Mouse (Mus musculus): ENCODE measurements at regions not wholly inside any gene's neighbourhood (a gene's known extent, or its start where the extent isn't known, plus 50 kb on each side); places are given as distances from the start of the nearest gene placed in this dataset.

DNA sequence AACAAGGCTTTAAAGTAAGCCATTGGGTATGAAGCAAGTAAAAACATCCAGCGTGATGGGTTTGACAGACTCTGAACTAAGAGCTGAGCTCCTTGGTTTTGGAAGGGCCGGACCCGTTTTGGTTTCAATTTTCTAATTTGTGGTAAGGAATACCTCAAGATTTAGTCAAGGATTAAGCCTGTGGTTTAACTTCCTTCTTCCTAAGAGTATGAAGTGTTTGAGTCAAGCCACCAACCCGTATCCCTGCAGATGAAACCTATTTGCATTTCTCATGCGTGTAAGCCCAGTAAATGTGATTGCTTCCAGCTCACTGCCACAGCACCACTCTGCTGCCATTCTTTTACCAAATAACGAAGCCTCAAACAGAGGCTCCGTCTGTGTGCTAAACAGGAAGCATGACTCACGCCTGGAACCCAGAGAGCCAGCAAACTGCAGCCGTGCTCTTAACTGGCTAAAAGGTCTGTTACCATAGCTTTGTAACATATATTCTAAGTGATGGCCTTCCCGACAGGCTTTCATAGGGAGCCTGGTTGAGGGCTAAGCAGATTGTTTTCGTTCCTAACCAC, 149.7 kb downstream of the Etv1 start:
- in situ Hi-C loops (cut with MboI, MseI) = no loop called here

DNA sequence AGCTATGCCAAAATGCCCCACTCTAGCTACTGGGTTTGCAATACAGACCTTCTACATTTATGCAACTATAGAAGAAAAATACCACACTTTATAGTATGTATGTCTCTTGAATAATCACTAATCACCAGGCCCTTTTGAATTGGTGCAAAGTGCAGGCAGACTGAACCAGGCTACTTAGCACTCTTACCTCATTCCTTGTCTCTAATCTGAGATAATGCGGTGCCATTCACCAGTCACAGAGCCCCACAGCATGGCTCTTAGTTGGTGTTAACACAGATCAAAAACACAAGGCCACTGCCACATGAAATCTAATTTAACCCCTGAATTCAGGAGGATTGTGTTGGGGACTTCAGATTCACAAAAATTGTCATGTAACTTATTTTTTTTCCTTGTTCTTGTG, 150.5 kb downstream of the Etv1 start:
- in situ Hi-C loops (cut with MboI, MseI) = no loop called here

- in situ Hi-C loops (cut with MboI, MseI) = no loop called here
Observed at GRCm38 (mm10) chr12:38931769-38932168, 152.6 kb downstream of the Etv1 start.

DNA sequence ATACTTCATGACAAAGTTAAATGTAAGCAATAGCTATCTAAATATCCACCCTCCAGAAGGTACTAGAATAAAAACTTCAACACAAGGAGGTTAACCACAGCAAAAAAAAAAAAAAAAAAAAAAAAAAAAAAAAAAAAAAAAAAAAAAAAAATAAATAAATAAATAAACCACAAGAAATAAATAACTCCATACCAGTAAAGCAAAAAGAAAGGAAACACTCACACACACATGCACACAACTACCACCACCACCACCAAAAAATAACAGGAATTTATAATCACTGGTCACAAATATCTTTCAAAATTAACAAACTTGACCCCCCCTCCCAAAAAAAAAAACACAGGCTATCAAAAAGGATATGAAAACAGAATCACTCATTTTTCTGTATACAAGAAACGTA, 180.4 kb downstream of the Etv1 start:
- in situ Hi-C loops (cut with MboI, MseI) = loop anchor here in 1 of 2 experiments (5.0 to 10.0 kb wide), 2 partner anchors 38 to 1825 kb away; no protein-coding TSS in a partner anchor

DNA sequence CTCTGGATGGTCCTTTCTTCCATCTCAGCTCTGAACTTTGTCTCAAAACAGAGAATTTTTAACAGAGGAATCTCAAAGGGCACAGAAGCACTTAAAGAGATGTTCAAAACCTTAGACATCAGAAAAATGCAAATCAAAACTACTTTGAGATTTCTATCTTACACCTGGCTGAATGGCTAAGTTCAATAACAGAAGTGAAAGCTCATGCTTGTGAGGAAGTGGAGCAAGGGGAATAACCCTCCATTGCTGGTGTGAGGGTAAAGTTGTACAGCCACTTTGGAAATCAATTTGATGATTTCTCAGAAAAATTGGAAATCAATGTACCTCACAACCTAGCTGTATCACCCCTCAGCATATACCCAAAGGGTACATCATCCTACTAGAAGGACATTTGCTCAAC, 183.1 kb downstream of the Etv1 start:
- in situ Hi-C loops (cut with MboI, MseI) = loop anchor here in 1 of 2 experiments (5.0 kb wide), 1 partner anchor 35 kb away; no protein-coding TSS in a partner anchor

DNA sequence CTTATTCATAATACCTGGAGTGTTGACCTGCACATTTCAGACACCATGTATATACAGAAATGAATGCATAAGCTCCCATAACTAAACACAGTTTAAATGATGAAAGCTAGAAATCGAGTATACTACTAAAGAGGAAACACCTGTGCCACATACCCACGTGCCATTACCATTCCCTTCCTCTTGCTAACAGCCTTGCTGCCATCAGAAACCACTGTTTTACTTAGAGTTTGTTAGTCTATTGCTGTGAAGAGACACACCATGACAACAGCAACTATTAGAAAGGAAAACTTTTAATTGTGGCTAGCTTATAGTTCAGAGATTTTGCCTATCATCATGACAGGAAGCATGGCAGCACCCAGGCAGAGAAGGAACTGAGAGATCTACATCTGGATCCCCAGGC, 191.2 kb downstream of the Etv1 start:
- in situ Hi-C loops (cut with MboI, MseI) = no loop called here

GRCm38 (mm10) chr12:38972205-38972604, 193.0 kb downstream of the Etv1 start:
- in situ Hi-C loops (cut with MboI, MseI) = no loop called here

DNA sequence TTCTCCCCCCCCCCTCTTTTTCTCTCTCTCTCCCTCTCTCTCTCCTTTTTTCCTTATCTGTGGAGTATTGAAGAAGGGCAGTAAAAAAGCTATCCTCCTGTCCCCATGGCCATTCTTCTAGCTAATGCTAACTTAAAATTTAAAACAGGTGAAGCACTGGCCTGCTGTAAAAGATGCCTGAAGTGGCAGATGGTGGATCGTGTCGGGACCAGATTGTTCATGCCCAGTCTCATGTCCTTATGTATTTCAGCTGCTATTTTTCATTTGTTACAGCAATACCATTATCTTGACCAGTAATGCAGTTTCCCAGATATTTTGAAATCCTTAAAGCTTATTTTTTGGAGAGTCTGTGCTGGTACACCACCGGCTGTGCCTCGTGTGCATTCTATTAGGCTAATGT, 196.3 kb downstream of the Etv1 start:
- in situ Hi-C loops (cut with MboI, MseI) = no loop called here

DNA sequence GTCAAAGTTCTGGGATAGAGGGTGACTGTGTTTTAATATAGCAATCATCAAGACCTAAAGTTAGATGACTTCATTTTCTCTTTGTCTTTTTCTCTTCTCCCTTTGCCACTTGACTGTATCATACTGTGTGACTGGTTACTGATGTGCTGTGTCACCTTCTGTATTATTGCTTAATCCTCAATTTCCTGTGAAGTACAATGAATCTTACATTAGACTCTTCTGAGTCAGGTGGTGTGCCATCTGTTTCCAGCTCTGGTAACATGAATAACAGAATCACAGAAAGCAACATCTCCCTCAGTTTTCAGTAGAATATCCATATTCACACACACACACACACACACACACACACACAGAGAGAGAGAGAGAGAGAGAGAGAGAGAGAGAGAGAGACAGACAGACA, 203.2 kb downstream of the Etv1 start:
- in situ Hi-C loops (cut with MboI, MseI) = no loop called here

DNA sequence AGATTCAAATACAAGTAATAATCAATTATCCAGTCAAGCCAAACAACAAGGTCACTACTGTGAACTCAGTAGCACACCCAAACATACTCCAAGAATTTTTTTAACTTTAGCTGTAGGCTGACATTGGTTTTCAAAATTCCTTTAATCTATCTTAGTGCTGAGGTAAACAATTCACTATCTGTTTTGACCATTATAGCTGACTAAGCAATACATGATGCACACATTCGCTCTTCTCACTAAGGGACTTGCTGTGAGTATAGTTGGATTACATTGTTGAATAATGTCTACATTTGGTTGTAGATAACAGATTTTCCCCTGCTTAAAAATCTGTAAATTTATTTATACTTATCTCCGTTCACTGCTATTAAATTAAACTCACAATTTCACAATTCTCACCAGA, 206.7 kb downstream of the Etv1 start:
- in situ Hi-C loops (cut with MboI, MseI) = no loop called here

- in situ Hi-C loops (cut with MboI, MseI) = no loop called here
Observed at GRCm38 (mm10) chr12:38986346-38986745, 207.2 kb downstream of the Etv1 start.

DNA sequence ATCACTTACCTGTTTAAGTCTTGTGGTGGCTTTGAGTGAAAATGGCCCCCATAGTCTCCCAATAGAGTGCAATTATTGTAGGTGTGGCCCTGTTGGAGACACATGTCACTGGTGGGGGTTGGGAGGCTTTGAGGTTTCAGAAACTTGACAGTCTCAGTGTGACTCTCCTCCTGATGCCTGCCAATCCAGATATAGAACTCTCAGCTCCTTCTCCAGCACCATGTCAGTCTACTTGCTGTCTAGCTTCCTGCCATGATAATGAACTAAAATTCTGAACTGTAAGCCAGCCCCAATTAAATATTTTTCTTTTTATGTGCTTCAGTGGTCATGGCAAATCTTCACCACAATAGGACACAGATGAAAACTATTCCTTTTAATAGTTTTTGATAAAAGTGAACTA, 208.1 kb downstream of the Etv1 start:
- in situ Hi-C loops (cut with MboI, MseI) = no loop called here

DNA sequence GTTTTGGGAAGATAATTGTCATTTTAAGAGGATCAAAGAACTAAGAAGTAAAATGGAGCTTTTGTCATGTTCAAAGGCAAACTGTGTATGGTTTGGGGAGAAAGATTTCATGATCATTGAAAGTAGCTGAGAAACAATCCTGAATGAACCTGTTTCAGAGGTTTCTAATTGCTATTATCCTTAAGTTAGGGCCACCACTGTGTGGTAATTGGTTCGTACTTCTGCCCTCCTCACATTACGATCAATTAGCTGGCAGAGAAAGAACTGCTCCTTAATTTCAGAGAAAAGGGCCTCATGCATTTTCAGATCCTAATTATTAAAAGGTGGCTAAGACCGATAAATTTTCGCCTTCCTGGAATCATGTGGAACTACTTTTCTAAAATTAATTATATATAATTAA, 208.6 kb downstream of the Etv1 start:
- in situ Hi-C loops (cut with MboI, MseI) = no loop called here

DNA sequence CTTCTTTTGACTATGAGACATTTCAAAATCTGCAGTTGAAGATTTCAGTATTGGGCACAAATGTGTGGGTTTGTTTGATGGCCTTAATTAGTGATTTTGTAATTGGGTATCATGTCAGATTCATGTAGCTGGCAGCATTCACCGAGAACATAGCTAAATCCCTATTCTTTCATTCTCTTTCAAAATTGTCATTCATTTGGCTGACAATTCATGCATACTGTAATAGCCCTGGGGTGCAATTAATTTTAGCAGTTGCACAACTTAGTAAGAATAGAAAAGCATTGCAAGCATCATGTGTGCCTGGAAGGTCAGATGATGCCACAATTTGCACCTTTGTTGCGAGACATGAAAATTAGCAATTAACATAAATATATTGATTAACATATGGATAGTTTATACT, 248.0 kb downstream of the Etv1 start:
- in situ Hi-C loops (cut with MboI, MseI) = no loop called here

DNA sequence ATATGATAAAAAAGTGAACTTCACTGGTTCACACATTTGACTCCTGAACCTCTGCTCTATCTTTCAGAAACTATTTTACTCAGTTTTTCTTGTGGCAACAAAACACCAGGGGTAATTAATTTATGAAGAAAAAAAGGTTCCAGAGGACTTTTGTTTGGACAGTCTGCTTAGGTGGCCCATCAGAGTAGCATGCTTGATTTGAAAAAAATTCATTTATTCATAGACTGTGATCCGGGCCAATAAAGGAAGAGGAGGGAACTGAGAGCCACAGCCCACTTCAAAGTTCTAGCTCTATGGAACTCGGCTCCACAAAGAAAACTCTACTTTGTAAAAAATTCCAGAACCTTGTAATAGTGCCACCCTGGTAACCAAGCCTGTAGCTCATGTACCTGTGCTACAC, 248.8 kb downstream of the Etv1 start:
- in situ Hi-C loops (cut with MboI, MseI) = no loop called here

GRCm38 (mm10) chr12:39033982-39034381, 254.8 kb downstream of the Etv1 start:
- in situ Hi-C loops (cut with MboI, MseI) = no loop called here

DNA sequence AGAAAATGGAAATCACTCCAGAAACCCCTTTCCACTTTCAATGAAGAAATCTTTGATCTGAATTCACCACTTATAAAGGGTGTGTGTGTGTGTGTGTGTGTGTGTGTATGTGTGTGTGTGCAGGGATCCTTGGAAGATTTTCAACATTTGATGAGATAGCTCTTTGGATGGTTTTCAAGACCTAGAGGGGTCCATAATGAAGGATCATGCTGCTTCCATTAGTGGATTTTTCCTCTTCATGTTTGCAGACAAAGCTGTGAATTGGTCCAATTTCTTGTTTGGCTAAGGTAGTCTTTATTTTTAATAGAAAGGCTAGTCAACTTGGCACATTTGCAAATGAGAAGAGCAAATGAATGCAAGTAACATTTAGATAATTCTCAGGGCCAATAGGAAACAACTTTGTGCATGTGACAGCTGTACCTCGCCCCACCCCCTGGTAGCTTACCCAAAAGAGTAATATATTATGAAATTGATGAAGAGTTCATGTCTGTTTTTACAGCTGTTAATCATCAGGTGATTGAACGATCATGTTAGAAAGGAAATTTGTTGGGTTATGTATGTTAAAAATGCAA, 257.4 kb downstream of the Etv1 start:
- in situ Hi-C loops (cut with MboI, MseI) = no loop called here

DNA sequence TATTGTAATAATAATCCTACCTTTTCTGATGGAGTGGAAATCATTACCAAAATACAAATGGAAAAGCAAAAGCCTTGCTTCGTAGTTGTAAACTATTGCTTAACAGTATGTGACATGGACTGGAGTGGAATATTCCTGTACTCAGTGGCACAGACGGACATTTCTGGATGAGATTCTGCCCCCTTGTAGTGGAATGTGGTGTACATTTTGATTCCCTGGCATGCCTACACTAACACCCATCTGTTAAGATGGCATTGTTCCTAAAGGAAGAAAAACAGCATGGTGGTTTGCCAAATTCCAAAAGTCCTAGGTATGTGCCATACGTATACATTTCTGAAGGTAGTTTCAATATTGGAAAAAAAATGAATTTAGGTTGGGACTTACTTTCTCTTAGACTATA, 258.9 kb downstream of the Etv1 start:
- in situ Hi-C loops (cut with MboI, MseI) = no loop called here

- in situ Hi-C loops (cut with MboI, MseI) = no loop called here
Observed at GRCm38 (mm10) chr12:39038656-39039055, 259.5 kb downstream of the Etv1 start.

DNA sequence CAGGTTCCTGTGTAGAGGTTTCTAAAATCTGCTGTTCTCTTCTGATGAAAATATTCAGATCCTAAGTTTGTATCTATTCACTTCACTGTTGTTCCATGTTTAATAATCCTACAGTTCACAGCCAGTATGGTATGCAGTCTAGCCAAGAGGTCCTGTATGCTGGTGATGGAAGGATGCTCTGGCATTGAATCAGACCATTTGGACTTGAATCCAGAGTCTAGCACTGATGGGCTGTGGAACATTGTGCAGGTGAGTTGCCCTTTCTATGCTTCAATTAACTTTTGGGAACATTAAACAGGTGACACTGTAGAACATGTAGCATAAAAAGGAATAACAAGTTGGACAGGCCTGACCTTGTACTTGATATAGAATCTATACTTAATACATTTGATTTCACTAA, 267.9 kb downstream of the Etv1 start:
- in situ Hi-C loops (cut with MboI, MseI) = no loop called here

- in situ Hi-C loops (cut with MboI, MseI) = no loop called here
Observed at GRCm38 (mm10) chr12:39048441-39048840, 269.3 kb downstream of the Etv1 start.

DNA sequence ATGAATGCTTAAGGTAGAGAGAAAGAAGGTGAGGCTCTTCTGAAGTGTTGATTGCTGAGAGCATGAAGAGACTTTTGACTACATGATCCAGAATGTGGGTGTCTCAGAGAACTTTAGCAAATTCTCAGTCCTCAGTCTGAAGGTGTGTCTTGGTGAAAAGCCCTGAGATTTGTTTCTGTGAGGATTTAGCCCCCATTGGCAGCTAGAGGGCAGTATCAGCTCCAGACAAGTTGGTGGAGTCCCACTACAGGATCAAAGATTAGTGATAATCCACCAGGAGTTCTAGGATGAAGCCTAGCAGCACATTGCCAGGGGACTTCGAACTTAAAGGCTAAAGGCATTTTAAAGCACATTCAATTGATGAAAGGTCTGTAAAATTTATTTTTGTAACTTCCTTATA, 269.8 kb downstream of the Etv1 start:
- in situ Hi-C loops (cut with MboI, MseI) = no loop called here

DNA sequence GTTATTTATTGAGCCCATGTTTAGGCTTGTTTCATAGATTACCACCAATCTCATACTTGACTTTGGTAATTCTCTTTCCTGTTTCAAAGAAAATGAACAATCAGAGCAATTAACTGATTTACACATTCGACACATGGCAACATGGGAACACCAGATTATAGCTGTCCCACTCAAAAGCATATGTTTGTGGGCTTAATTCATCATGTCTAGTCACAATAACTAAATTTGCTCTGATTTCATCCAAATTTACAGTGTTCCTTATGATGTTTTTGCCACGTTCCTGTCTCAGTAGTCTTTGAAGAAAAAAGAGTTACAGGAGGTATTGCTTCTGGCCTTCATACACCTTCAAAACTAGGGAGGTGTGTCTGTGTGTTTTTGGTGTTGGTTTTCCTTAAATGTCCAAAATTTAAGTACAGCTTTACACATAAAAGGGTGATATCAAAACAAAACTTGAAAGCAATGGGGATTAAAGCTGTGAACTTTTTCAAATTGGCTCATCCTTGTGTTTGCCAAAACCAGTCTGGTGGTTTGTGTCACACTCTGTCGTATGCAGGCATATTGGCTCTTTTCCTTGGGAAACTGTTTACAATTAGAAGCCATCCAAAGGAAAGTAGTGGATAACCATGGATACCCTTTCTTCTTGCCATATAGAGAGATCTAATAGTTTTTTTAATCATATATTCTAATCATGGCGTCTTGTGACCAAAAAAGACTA, 291.3 kb downstream of the Etv1 start:
- in situ Hi-C loops (cut with MboI, MseI) = no loop called here
